Mouse (Mus musculus) CH12.LX (cell line): ENCODE measurements at regions not wholly inside any gene's neighbourhood (a gene's known extent, or its start where the extent isn't known, plus 50 kb on each side); places are given as distances from the start of the nearest gene placed in this dataset.

Source experiments
- CTCF ChIP-seq, 2 experiments: IDR thresholded peaks in 1 of 2; conservative IDR thresholded peaks in 1 of 2; 2 replicates each; pipeline ENCODE4 v1.5.1; 2011 to 2012; ENCODE audit warnings: low read depth in 2 of 2, low read length in 2 of 2, improper control_type of control experiment in 1 of 2, inconsistent platforms in 1 of 2, mild to moderate bottlenecking in 1 of 2, moderate library complexity in 1 of 2
- POLR2A ChIP-seq: IDR thresholded peaks from 2 replicates; pipeline ENCODE4 v1.6.1; 2011; ENCODE audit warnings: low read depth, mild to moderate bottlenecking, improper control_type of control experiment, low read length

DNA sequence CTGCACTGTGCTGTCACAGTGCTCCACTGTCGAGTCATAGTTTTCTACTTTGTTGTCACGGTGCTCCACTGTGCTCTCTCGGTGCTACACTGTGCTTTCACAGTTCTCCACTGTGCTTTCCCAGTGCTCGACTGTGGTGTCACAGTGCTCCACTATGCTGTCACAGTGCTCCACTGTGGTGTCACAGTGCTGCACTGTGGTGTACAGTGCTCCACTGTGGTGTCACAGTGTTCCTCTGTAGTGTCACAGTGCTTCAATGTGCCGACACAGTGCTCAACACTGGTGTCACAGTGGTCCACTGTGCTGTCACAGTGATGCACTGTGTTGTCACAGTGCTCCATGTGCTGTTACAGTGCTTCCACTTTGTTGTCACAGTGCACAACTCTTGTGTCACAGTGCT is 71.0 kb upstream of the Trpm1 start:
- TF ChIP-seq POLR2A (no peak), CTCF (conservative IDR thresholded peaks at IDR 0.05 in 1 of 2, IDR thresholded peaks at IDR 0.05 in 1 of 2; ENCODE audit: low read depth in 2 of 2, low read length in 2 of 2) (no peak)
